Mouse (Mus musculus): Measurements from ENCODE around the gene Inhbb. TPM values are rescaled to one million over a fixed set of nuclear protein-coding genes. Genes with fewer than 3 reads are reported as not detected.
A peak's percentile ranks its signal among the peaks of the same experiment; 100 is the strongest.

Inhbb gene
- polyA plus RNA-seq, 1 experiment from 2014 or later = 0.55 TPM

GRCm38 (mm10) chr1:119415151-119415550 lies 6.9 kb downstream of the Inhbb start:
- DNase-seq (ENCODE audit: low spot score) (no peak), ATAC-seq (replicated peaks; ENCODE audit: low FRiP score, low read depth) (no peak)
- TF ChIP-seq CTCF (IDR thresholded peaks at IDR 0.05; ENCODE audit: low read depth) = no peak
- Histone ChIP-seq H3K9ac (ENCODE audit: low read depth, low read length) (no peak overlapping the region), H3K36me3 (ENCODE audit: insufficient read depth, low read length) (no peaks in the 10 kb centered on the region), H3K27me3 (ENCODE audit: insufficient read depth, low read length) (peaks cover 28% of the 10 kb centered on the region), H3K27ac (no peak overlapping the region), H3K4me3 (replicated peaks; ENCODE audit: low read depth, low read length) (no peak overlapping the region), H3K9me3 (replicated peaks; ENCODE audit: low read length) (no peaks in the 10 kb centered on the region), H3K4me1 (replicated peaks; ENCODE audit: insufficient read depth, low read length) (peaks cover under 1% of the 10 kb centered on the region; the same call in 1 of the 2 replicates), H3K4me2 (ENCODE audit: low read length) (no peak overlapping the region)
- 79% methylated on average over 8 of the region's 8 CpGs for WGBS

DNA sequence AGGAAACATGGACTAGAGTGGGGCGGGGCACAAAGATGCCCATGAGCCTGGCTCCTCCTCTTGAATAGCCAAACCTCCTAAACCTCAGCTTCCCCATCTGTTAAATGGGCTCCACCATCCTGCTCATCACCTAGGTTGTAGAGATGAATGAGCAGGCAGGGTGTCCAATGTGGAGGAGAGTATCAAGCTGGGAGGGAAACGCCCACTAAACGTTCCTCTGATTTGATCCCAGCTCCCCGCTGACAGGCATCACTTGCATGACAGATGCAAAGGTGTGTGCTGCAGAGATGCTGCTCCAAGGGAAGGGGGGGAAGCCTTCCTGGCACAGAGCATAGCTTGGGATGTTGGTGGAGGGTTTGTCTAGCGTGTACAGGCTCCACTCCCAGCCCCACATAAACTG lies 11.4 kb downstream of the Inhbb start:
- Histone ChIP-seq H3K9ac (ENCODE audit: low read depth, low read length) (no peak overlapping the region), H3K4me3 (replicated peaks; ENCODE audit: low read depth, low read length) (no peak overlapping the region), H3K27ac (no peak overlapping the region), H3K9me3 (replicated peaks; ENCODE audit: low read length) (no peaks in the 10 kb centered on the region), H3K27me3 (ENCODE audit: insufficient read depth, low read length) (no peaks in the 10 kb centered on the region), H3K36me3 (ENCODE audit: insufficient read depth, low read length) (no peaks in the 10 kb centered on the region), H3K4me1 (replicated peaks; ENCODE audit: insufficient read depth, low read length) (no peaks in the 10 kb centered on the region), H3K4me2 (ENCODE audit: low read length) (no peak overlapping the region)
- 91% methylated on average over 5 of the region's 5 CpGs for WGBS
- TF ChIP-seq CTCF (IDR thresholded peaks at IDR 0.05; ENCODE audit: low read depth) = no peak
- DNase-seq (ENCODE audit: low spot score) = no peak
- no peak for ATAC-seq (replicated peaks; ENCODE audit: low FRiP score, low read depth)

DNA sequence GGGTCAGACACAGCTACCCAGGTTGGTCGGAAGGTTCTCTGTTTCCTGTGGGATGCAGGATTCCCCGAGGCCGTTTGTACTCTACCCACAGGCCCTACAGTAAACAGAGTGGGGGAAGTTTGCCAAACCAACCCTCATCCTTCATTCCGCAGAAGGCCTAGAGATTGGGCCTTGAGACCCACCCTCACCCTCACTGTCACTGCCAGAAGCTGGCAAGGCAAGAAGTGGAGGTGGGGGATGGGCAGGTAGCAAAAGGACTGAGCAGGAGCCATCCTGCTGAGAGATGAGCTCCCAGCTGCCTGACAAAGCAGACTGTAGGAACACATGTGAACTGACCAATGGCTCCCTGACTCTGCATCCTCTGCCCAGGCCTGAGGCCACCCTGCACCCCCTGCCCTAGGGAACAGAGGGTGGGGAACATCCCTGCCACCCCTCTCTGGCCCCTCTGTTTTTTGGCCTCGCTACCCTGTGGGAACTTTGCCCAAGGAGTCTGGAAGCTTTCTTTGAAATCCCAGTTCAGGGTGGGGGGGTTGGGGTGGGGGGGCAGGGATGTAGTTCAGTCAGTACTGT lies 12.4 kb downstream of the Inhbb start:
- Histone ChIP-seq H3K4me3 (replicated peaks; ENCODE audit: low read depth, low read length) (no peak overlapping the region), H3K4me2 (ENCODE audit: low read length) (no peak overlapping the region), H3K9me3 (replicated peaks; ENCODE audit: low read length) (no peaks in the 10 kb centered on the region), H3K4me1 (replicated peaks; ENCODE audit: insufficient read depth, low read length) (no peaks in the 10 kb centered on the region), H3K27me3 (ENCODE audit: insufficient read depth, low read length) (no peaks in the 10 kb centered on the region), H3K36me3 (ENCODE audit: insufficient read depth, low read length) (no peaks in the 10 kb centered on the region), H3K27ac (no peak overlapping the region), H3K9ac (ENCODE audit: low read depth, low read length) (no peak overlapping the region)
- ATAC-seq (replicated peaks; ENCODE audit: low FRiP score, low read depth) (no peak), DNase-seq (ENCODE audit: low spot score) (no peak)
- TF ChIP-seq CTCF (IDR thresholded peaks at IDR 0.05; ENCODE audit: low read depth) = no peak
- WGBS = 57% methylated on average over 5 of the region's 5 CpGs

DNA sequence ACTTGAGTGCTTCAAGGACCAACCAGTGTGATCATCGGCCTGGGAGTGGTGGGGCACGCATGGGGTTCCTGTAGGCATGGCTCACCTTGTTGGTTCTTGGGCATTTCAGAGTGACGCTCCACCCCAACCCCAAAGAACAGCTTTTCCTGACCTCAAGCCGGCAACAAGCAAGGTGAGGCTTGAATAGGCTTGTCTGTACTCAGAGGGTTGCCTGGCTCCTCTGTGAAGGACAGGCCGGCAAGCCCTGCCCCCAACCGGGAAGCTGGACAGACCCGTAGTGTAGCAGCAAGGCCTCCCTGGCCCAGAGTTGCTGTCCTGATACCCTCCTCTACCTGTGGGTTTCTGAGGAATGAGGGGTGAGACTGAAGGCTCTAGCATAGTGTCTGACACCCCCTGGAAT lies 12.9 kb downstream of the Inhbb start:
- no peaks in the 10 kb centered on the region for H3K36me3 ChIP-seq (ENCODE audit: insufficient read depth, low read length)

GRCm38 (mm10) chr1:119407691-119408315 lies 14.2 kb downstream of the Inhbb start:
- no peak for TF ChIP-seq CTCF (IDR thresholded peaks at IDR 0.05; ENCODE audit: low read depth)
- H3K27me3 ChIP-seq (ENCODE audit: insufficient read depth, low read length) = no peaks in the 10 kb centered on the region
- H3K4me2 ChIP-seq (ENCODE audit: low read length) = no peak overlapping the region
- DNase-seq (ENCODE audit: low spot score) = peak; percentile 12
- H3K4me3 ChIP-seq (replicated peaks; ENCODE audit: low read depth, low read length) = no peak overlapping the region
- H3K36me3 ChIP-seq (ENCODE audit: insufficient read depth, low read length) = no peaks in the 10 kb centered on the region
- WGBS = 29% methylated on average over 6 of the region's 6 CpGs
- 0 out of 2 replicates have a peak overlapping the region, but pooled peaks have one; percentile 1 for H3K27ac ChIP-seq
- H3K9me3 ChIP-seq (replicated peaks; ENCODE audit: low read length) = no peaks in the 10 kb centered on the region
- no peaks in the 10 kb centered on the region for H3K4me1 ChIP-seq (replicated peaks; ENCODE audit: insufficient read depth, low read length)
- no peak overlapping the region for H3K9ac ChIP-seq (ENCODE audit: low read depth, low read length)
- ATAC-seq (replicated peaks; ENCODE audit: low FRiP score, low read depth) = 0 out of 2 replicates have a peak, but pooled peaks have one; percentile 49

More for the DNA sequence above, 12.9 kb downstream of the Inhbb start:
- no peaks in the 10 kb centered on the region for H3K9me3 ChIP-seq (replicated peaks; ENCODE audit: low read length)
- H3K27ac ChIP-seq = no peak overlapping the region
- WGBS = 80% methylated on average over 7 of the region's 7 CpGs
- H3K4me2 ChIP-seq (ENCODE audit: low read length) = no peak overlapping the region
- no peak for TF ChIP-seq CTCF (IDR thresholded peaks at IDR 0.05; ENCODE audit: low read depth)
- DNase-seq (ENCODE audit: low spot score) (no peak), ATAC-seq (replicated peaks; ENCODE audit: low FRiP score, low read depth) (no peak; the same call in 1 of the 2 replicates)
- H3K27me3 ChIP-seq (ENCODE audit: insufficient read depth, low read length) = no peaks in the 10 kb centered on the region
- no peak overlapping the region for H3K9ac ChIP-seq (ENCODE audit: low read depth, low read length)
- H3K4me1 ChIP-seq (replicated peaks; ENCODE audit: insufficient read depth, low read length) = no peaks in the 10 kb centered on the region
- no peak overlapping the region for H3K4me3 ChIP-seq (replicated peaks; ENCODE audit: low read depth, low read length)

DNA sequence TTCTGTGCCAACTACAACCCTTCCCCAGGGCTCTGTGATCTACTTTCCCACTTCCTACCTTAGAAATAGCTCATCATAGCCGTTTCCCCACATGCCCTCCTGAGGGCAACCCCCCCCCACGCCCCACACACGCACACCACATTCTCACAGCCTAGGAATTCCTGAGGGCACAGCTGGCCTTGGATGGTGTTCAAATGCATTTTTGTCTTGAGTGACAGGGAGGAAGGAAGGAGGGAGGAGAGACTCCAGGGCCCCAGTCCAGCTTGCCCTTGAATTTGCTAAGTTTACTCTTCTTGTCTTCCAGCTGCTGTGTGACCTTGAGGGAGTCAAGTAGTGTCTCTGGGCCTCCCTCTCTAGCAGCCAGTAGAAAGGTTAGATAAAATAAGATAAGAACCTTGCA lies 17.2 kb downstream of the Inhbb start:
- Histone ChIP-seq H3K36me3 (ENCODE audit: insufficient read depth, low read length) (no peaks in the 10 kb centered on the region), H3K9ac (ENCODE audit: low read depth, low read length) (no peak overlapping the region), H3K9me3 (replicated peaks; ENCODE audit: low read length) (no peaks in the 10 kb centered on the region), H3K4me3 (replicated peaks; ENCODE audit: low read depth, low read length) (no peak overlapping the region), H3K27ac (no peak overlapping the region), H3K4me2 (ENCODE audit: low read length) (no peak overlapping the region), H3K4me1 (replicated peaks; ENCODE audit: insufficient read depth, low read length) (no peaks in the 10 kb centered on the region), H3K27me3 (ENCODE audit: insufficient read depth, low read length) (no peaks in the 10 kb centered on the region)
- TF ChIP-seq CTCF (IDR thresholded peaks at IDR 0.05; ENCODE audit: low read depth) = no peak
- 20% methylated on average over 3 of the region's 3 CpGs for WGBS
- DNase-seq (ENCODE audit: low spot score) (no peak), ATAC-seq (replicated peaks; ENCODE audit: low FRiP score, low read depth) (no peak)

All from kidney, postnatal 0 days (tissue).